Mouse (Mus musculus): Measurements from ENCODE around the gene Lpcat2b.

DNA sequence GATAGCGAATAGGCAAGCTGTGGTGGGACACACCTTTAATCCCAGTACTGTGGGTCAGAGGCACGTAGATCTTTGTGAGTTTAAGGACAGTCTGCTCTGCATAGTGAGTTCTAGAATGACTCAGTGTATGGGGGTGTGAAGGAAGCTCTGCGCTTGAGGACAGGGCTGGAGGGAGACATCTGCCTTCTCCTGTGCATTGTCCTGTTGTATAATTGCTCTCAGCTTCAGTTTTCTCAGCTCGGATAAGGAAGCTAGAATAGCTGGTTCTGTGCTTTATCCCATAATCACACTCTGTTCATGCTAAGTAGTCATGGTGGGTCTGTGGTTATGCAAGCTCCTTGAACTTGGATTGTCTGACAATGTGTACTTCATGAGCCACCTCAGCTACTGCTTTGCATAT lies 17.4 kb downstream of the Lpcat2b start:
- TF ChIP-seq CTCF (IDR thresholded peaks at IDR 0.05; ENCODE audit: low read depth) (no peak), EP300 (optimal IDR thresholded peaks at IDR 0.05) (no peak)

Measured in stomach, postnatal 0 days (tissue).